Mouse (Mus musculus): ENCODE data around the gene Sh2b1.

- TF ChIP-seq POLR2A (IDR thresholded peaks at IDR 0.05; ENCODE audit: insufficient read length, low read depth), result no peak
- no peak for TF ChIP-seq CEBPB (IDR thresholded peaks at IDR 0.05; ENCODE audit: insufficient read depth, poor library complexity, severe bottlenecking)
Measured at GRCm38 (mm10) chr7:126424161-126424560, 51.1 kb downstream of the Sh2b1 start.
